Mouse (Mus musculus): ENCODE data around the gene Rora. TPM values are rescaled to one million over a fixed set of nuclear protein-coding genes. Genes with fewer than 3 reads are reported as not detected.
A peak's percentile ranks its signal among the peaks of the same experiment; 100 is the strongest.

Rora gene
- polyA plus RNA-seq, 1 experiment from 2014 or later = 43.6 TPM

DNA sequence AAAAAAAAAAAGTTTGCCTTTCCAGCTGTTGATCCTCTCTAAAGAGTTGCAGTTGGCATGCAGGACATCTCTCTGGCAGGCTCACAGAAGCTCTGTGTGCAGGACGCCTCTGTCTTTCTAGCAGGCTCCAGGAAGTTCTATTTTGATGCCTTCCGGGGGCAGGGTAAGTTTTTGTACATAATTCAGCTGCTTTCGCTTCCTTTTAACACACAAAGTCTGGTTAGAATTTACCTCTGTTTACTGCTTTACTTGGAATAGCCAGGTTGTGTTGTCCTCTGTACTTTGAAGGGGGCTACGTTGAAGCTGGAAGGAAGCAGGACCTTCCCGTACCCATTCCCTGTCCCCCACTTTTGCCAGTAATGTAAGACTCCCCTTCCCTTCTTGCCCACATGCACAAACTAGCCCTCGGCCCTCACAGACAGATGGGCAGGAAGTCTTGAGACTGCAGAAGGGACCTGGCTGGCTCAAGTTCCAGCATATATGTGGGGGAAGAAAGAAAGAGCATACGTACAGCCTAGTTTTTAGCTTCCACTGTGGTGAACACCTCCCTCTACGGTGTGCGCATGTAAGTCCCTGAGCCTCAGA, 231.0 kb downstream of the Rora start:
- Histone ChIP-seq H3K9ac (ENCODE audit: low read depth, low read length) (no peak overlapping the region), H3K27ac (ENCODE audit: low read length) (no peak overlapping the region), H3K4me3 (ENCODE audit: low read depth, low read length) (no peak overlapping the region), H3K4me2 (ENCODE audit: low read length) (no peak overlapping the region), H3K36me3 (ENCODE audit: control insufficient read depth, insufficient read depth, low read length) (no peaks in the 10 kb centered on the region), H3K9me3 (replicated peaks; ENCODE audit: control insufficient read depth, low read length, poor library complexity, severe bottlenecking) (no peaks in the 10 kb centered on the region), H3K4me1 (ENCODE audit: control insufficient read depth, insufficient read depth, low read length) (peaks cover 29% of the 10 kb centered on the region), H3K27me3 (ENCODE audit: control insufficient read depth, insufficient read depth, low read depth, low read length) (no peaks in the 10 kb centered on the region)
- no peak for ATAC-seq
- 86% methylated on average over 9 of the region's 9 CpGs for whole genome bisulfite sequencing

DNA sequence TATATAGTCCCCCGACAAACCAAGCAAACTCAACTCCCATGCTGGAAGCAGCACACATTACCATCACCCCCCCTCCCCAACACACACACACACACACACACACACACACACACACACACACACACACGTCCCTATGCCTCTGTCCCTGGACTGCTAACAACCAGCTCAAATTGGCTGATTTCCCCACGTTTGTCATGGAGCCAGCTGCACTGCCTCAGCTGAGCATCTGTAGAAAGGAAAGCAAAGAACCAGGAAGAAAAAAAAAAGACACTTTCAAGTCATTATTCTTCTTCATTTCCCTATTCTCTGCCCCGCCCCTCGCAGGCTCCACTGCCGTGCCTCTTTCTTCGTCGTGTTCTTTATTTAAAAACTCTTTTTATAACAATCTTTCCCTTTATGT, 235.1 kb downstream of the Rora start:
- ATAC-seq = peak; percentile 39; the same call in 1 of the 2 replicates
- 27% methylated on average over 8 of the region's 8 CpGs for WGBS

DNA sequence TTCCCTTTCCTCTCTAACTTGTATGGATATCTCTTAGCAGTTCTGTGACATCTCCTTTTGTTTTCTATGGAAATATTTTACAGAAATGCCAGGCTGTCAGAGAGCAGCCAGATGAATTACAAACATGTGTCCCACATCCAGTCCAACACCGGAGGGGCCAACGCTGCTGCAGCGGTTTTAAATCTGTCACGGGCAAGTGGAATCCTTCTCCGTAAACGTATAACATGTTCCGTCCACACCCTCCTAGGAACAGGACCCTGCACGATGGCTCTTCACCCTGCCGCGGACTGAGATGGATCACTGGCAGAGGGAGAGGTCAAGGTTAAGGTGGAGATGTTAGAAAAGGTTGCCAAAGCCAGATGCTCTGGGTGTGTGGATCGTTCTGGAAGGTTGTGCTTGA, 237.8 kb downstream of the Rora start:
- no peaks in the 10 kb centered on the region for H3K36me3 ChIP-seq (ENCODE audit: control insufficient read depth, insufficient read depth, low read length)
- no peaks in the 10 kb centered on the region for H3K27me3 ChIP-seq (ENCODE audit: control insufficient read depth, insufficient read depth, low read depth, low read length)
- no peak overlapping the region for H3K9ac ChIP-seq (ENCODE audit: low read depth, low read length)
- no peak overlapping the region for H3K4me2 ChIP-seq (ENCODE audit: low read length)
- H3K4me3 ChIP-seq (ENCODE audit: low read depth, low read length) = no peak overlapping the region
- H3K4me1 ChIP-seq (ENCODE audit: control insufficient read depth, insufficient read depth, low read length) = peaks cover 6% of the 10 kb centered on the region; the same call in 1 of the 2 replicates
- 91% methylated on average over 11 of the region's 11 CpGs for WGBS
- no peak overlapping the region for H3K27ac ChIP-seq (ENCODE audit: low read length)
- ATAC-seq = no peak
- no peaks in the 10 kb centered on the region for H3K9me3 ChIP-seq (replicated peaks; ENCODE audit: control insufficient read depth, low read length, poor library complexity, severe bottlenecking)

More for the DNA sequence above, 235.1 kb downstream of the Rora start:
- Histone ChIP-seq H3K27ac (ENCODE audit: low read length) (no peak overlapping the region), H3K4me1 (ENCODE audit: control insufficient read depth, insufficient read depth, low read length) (peaks cover 6% of the 10 kb centered on the region; the same call in 1 of the 2 replicates), H3K9ac (ENCODE audit: low read depth, low read length) (no peak overlapping the region), H3K27me3 (ENCODE audit: control insufficient read depth, insufficient read depth, low read depth, low read length) (no peaks in the 10 kb centered on the region), H3K4me3 (ENCODE audit: low read depth, low read length) (no peak overlapping the region), H3K9me3 (replicated peaks; ENCODE audit: control insufficient read depth, low read length, poor library complexity, severe bottlenecking) (no peaks in the 10 kb centered on the region), H3K4me2 (ENCODE audit: low read length) (no peak overlapping the region; the same call in 1 of the 2 replicates), H3K36me3 (ENCODE audit: control insufficient read depth, insufficient read depth, low read length) (no peaks in the 10 kb centered on the region)

DNA sequence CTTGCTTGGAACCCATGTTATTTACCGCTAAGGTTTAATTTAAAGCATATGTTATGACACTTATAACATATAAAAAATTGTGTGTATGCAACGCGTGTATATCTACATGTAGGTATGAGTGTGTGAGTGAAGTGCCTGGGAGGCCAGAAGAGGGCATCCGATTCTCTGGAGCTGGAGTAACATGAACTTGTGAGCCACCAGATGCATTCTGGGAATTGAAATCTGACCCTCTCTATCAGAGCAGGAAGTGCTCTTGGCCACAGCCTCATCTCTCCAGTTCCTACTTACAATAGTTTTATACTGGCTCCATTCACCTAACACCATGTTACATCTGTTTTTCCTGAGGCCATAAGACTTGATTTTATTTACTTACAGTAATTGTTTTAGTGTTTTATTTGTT, 238.8 kb downstream of the Rora start:
- no peak overlapping the region for H3K4me3 ChIP-seq (ENCODE audit: low read depth, low read length)
- no peak for ATAC-seq
- no peaks in the 10 kb centered on the region for H3K27me3 ChIP-seq (ENCODE audit: control insufficient read depth, insufficient read depth, low read depth, low read length)
- no peak overlapping the region for H3K9ac ChIP-seq (ENCODE audit: low read depth, low read length)
- no peaks in the 10 kb centered on the region for H3K9me3 ChIP-seq (replicated peaks; ENCODE audit: control insufficient read depth, low read length, poor library complexity, severe bottlenecking)
- no peak overlapping the region for H3K4me2 ChIP-seq (ENCODE audit: low read length)
- no peaks in the 10 kb centered on the region for H3K36me3 ChIP-seq (ENCODE audit: control insufficient read depth, insufficient read depth, low read length)
- H3K27ac ChIP-seq (ENCODE audit: low read length) = no peak overlapping the region
- 98% methylated on average over 4 of the region's 4 CpGs for WGBS
- peaks cover 6% of the 10 kb centered on the region; the same call in 1 of the 2 replicates for H3K4me1 ChIP-seq (ENCODE audit: control insufficient read depth, insufficient read depth, low read length)

DNA sequence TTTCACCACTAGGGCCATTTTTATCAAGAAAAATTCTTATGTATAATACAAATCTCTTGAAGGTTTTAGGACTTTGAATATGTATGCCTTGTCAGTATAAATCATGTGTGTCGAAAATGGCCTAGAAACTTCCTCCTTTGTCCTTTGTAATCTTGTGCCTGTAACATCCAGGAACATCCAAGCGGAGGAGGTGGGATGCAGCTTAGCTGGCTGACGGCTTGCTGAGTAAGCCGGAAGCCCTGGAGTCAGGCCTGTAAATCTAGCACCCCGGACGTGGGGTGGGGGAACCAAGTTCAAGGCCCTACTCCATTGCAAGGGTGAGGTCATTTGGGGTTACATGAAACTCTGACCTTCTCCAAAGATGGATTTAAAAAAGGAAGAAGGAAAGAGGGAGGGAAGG, 239.3 kb downstream of the Rora start:
- ATAC-seq = no peak
- peaks cover 6% of the 10 kb centered on the region; the same call in 1 of the 2 replicates for H3K4me1 ChIP-seq (ENCODE audit: control insufficient read depth, insufficient read depth, low read length)
- WGBS = 77% methylated on average over 6 of the region's 6 CpGs

DNA sequence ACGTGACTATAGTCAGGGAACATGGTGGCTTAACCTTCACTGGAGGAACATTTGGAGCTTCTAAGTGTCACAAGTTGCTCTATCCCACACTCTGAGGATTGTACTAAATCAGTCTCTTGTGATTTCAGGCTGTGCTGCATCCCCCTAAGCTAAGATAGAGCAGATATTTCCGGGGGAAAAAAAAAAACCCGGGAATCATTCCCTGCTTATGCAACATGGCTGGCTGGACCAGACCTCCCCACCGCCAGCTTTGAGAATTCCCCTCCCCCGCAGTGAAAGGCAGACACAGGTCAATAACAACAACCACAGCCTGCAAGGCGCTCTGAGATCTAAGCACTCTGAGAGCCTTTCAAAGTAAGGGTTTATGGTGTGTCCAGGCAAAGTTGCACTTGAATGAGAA, 244.7 kb downstream of the Rora start:
- H3K36me3 ChIP-seq (ENCODE audit: control insufficient read depth, insufficient read depth, low read length) = no peaks in the 10 kb centered on the region
- no peaks in the 10 kb centered on the region; the same call in 1 of the 2 replicates for H3K4me1 ChIP-seq (ENCODE audit: control insufficient read depth, insufficient read depth, low read length)
- WGBS = 69% methylated on average over 6 of the region's 6 CpGs
- H3K27me3 ChIP-seq (ENCODE audit: control insufficient read depth, insufficient read depth, low read depth, low read length) = no peaks in the 10 kb centered on the region
- H3K9me3 ChIP-seq (replicated peaks; ENCODE audit: control insufficient read depth, low read length, poor library complexity, severe bottlenecking) = no peaks in the 10 kb centered on the region
- no peak overlapping the region for H3K4me3 ChIP-seq (ENCODE audit: low read depth, low read length)
- no peak overlapping the region for H3K27ac ChIP-seq (ENCODE audit: low read length)
- no peak overlapping the region for H3K4me2 ChIP-seq (ENCODE audit: low read length)
- no peak overlapping the region for H3K9ac ChIP-seq (ENCODE audit: low read depth, low read length)
- ATAC-seq = no peak

More for the DNA sequence above, 239.3 kb downstream of the Rora start:
- H3K4me3 ChIP-seq (ENCODE audit: low read depth, low read length) = no peak overlapping the region
- no peaks in the 10 kb centered on the region for H3K9me3 ChIP-seq (replicated peaks; ENCODE audit: control insufficient read depth, low read length, poor library complexity, severe bottlenecking)
- H3K36me3 ChIP-seq (ENCODE audit: control insufficient read depth, insufficient read depth, low read length) = no peaks in the 10 kb centered on the region
- H3K27me3 ChIP-seq (ENCODE audit: control insufficient read depth, insufficient read depth, low read depth, low read length) = no peaks in the 10 kb centered on the region
- H3K9ac ChIP-seq (ENCODE audit: low read depth, low read length) = no peak overlapping the region
- H3K27ac ChIP-seq (ENCODE audit: low read length) = no peak overlapping the region
- no peak overlapping the region for H3K4me2 ChIP-seq (ENCODE audit: low read length)

DNA sequence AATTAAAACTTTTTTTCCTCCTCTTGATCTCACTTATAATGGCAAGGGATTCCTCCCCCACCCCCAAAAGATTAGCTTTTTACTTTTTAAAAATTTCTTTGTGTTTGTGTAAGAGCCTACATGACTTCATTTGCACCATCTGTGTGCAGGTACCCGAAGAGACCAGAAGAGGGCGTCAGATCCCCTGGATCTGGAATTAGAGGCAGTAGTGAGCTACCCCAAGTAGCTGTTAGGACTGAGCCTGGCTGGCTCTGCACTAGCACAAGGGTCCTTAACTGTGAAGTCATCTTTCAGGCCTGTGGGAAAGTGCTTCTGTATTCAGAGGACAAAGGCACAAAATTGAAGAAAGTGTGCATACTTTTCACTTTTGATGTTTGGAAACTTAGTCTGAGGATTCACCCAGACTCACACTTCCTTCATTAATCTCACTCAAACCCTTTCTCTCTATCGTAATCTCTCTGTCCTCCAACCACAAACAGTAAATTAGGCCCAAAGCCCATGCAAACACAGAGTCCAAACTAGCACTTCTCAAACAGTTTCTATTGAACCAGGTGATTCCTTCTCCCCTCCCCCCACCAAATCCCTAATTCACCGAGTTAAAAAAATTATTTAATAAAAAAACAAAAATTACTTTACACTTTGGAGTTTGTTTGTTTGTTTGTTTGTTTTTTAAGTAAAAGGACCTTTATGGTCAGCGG, 246.1 kb downstream of the Rora start:
- H3K4me2 ChIP-seq (ENCODE audit: low read length) = no peak overlapping the region
- no peak overlapping the region for H3K27ac ChIP-seq (ENCODE audit: low read length)
- no peaks in the 10 kb centered on the region for H3K4me1 ChIP-seq (ENCODE audit: control insufficient read depth, insufficient read depth, low read length)
- ATAC-seq = no peak
- no peaks in the 10 kb centered on the region for H3K36me3 ChIP-seq (ENCODE audit: control insufficient read depth, insufficient read depth, low read length)
- WGBS = 86% methylated on average over 5 of the region's 5 CpGs
- no peak overlapping the region for H3K9ac ChIP-seq (ENCODE audit: low read depth, low read length)
- no peaks in the 10 kb centered on the region for H3K9me3 ChIP-seq (replicated peaks; ENCODE audit: control insufficient read depth, low read length, poor library complexity, severe bottlenecking)
- H3K4me3 ChIP-seq (ENCODE audit: low read depth, low read length) = no peak overlapping the region
- no peaks in the 10 kb centered on the region for H3K27me3 ChIP-seq (ENCODE audit: control insufficient read depth, insufficient read depth, low read depth, low read length)

DNA sequence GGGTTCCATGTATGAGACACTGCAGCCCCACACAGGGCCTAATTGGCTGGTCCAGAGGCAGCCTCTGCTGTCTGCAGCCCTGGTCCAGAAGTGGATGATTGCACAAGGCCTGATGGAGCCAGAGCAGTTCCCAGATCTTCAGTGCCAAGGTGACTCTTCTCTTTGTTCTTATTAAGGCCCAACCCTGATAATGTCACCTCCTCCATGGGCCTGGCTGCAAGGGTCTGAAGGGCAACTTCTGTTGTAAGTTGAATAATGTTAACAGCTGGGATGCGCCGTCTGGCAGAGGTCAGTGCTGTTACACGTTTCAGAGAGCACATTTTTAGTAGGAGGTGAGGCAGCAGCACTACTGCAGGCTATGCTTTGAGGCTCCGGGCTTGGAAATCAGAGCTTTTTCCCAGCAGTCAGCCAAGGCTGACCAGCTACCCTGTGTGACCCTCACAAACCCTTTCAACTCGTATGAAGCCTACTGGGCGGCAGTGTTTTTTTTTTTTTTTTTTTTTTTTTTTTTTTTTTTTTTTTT, 252.8 kb downstream of the Rora start:
- no peak overlapping the region for H3K9ac ChIP-seq (ENCODE audit: low read depth, low read length)
- H3K4me3 ChIP-seq (ENCODE audit: low read depth, low read length) = no peak overlapping the region
- no peak overlapping the region for H3K27ac ChIP-seq (ENCODE audit: low read length)
- H3K4me1 ChIP-seq (ENCODE audit: control insufficient read depth, insufficient read depth, low read length) = no peaks in the 10 kb centered on the region
- no peaks in the 10 kb centered on the region for H3K9me3 ChIP-seq (replicated peaks; ENCODE audit: control insufficient read depth, low read length, poor library complexity, severe bottlenecking)
- H3K27me3 ChIP-seq (ENCODE audit: control insufficient read depth, insufficient read depth, low read depth, low read length) = no peaks in the 10 kb centered on the region
- 64% methylated on average over 6 of the region's 6 CpGs for WGBS
- no peak for ATAC-seq
- H3K36me3 ChIP-seq (ENCODE audit: control insufficient read depth, insufficient read depth, low read length) = no peaks in the 10 kb centered on the region
- no peak overlapping the region for H3K4me2 ChIP-seq (ENCODE audit: low read length)

DNA sequence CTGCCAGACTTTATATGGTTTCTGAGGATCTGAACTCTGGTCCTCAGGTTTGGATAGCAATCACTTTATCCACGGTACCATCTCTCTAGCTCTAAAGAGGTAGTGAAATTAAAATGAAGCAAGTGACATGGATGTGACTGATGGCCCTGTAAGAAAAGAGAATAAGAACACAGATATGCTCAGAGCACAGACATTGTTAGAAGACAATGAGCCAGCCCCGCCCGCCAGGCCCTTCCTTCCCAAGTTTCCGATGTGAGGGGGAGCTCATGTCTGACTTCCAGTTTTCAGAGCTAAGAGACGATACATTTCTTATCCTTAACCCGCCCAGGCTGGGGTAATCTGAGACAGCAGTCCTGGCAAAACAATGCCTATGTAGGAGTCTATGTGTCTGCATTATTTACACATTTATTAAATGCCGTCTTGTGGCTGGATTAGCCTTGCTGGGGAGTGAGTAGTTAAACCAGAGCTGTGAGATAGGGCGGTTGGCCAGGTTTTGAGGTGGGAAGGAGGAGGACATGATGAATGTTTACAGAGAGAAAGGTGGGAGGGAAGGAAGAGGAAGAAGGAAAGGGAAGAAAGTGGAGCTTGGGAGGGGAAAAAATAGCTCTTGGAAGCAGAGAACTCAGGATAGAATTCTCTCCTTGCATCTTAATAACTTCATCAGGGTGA, 259.0 kb downstream of the Rora start:
- H3K27ac ChIP-seq (ENCODE audit: low read length) = no peak overlapping the region
- H3K9ac ChIP-seq (ENCODE audit: low read depth, low read length) = no peak overlapping the region

More for the DNA sequence above, 259.0 kb downstream of the Rora start:
- Histone ChIP-seq H3K36me3 (ENCODE audit: control insufficient read depth, insufficient read depth, low read length) (no peaks in the 10 kb centered on the region), H3K4me3 (ENCODE audit: low read depth, low read length) (no peak overlapping the region), H3K9me3 (replicated peaks; ENCODE audit: control insufficient read depth, low read length, poor library complexity, severe bottlenecking) (no peaks in the 10 kb centered on the region), H3K4me2 (ENCODE audit: low read length) (no peak overlapping the region), H3K4me1 (ENCODE audit: control insufficient read depth, insufficient read depth, low read length) (peaks cover 7% of the 10 kb centered on the region), H3K27me3 (ENCODE audit: control insufficient read depth, insufficient read depth, low read depth, low read length) (no peaks in the 10 kb centered on the region)
- no peak for ATAC-seq
- WGBS = 49% methylated on average over 8 of the region's 8 CpGs
